Mouse (Mus musculus): ENCODE data around the gene Myo1e. TPM values are rescaled to one million over a fixed set of nuclear protein-coding genes. Genes with fewer than 3 reads are reported as not detected.

The Myo1e gene
- polyA plus RNA-seq, 1 experiment from 2014 or later, result 16.2 TPM

GRCm38 (mm10) chr9:70216517-70216916, 9.4 kb downstream of the Myo1e start:
- no peak overlapping the region for H3K9ac ChIP-seq (ENCODE audit: low read depth, low read length)
- no peak overlapping the region for H3K4me2 ChIP-seq (replicated peaks; ENCODE audit: low read depth)
- no peaks in the 10 kb centered on the region; the same call in 1 of the 2 replicates for H3K36me3 ChIP-seq (ENCODE audit: control insufficient read depth, insufficient read depth)
- H3K27me3 ChIP-seq (replicated peaks; ENCODE audit: control insufficient read depth, insufficient read depth, low read length), result no peaks in the 10 kb centered on the region
- ATAC-seq, result no peak
- no peak overlapping the region for H3K4me3 ChIP-seq (ENCODE audit: low read depth, low read length)
- H3K4me1 ChIP-seq (replicated peaks; ENCODE audit: control insufficient read depth, insufficient read depth, low read length), result peaks cover 3% of the 10 kb centered on the region; the same call in 1 of the 2 replicates
- 71% methylated on average over 6 of the region's 6 CpGs for WGBS
- H3K9me3 ChIP-seq (ENCODE audit: control insufficient read depth), result no peaks in the 10 kb centered on the region
- no peak overlapping the region for H3K27ac ChIP-seq (ENCODE audit: low read depth, low read length)
- no peak for TF ChIP-seq CTCF (IDR thresholded peaks at IDR 0.05; ENCODE audit: low read depth)

DNA sequence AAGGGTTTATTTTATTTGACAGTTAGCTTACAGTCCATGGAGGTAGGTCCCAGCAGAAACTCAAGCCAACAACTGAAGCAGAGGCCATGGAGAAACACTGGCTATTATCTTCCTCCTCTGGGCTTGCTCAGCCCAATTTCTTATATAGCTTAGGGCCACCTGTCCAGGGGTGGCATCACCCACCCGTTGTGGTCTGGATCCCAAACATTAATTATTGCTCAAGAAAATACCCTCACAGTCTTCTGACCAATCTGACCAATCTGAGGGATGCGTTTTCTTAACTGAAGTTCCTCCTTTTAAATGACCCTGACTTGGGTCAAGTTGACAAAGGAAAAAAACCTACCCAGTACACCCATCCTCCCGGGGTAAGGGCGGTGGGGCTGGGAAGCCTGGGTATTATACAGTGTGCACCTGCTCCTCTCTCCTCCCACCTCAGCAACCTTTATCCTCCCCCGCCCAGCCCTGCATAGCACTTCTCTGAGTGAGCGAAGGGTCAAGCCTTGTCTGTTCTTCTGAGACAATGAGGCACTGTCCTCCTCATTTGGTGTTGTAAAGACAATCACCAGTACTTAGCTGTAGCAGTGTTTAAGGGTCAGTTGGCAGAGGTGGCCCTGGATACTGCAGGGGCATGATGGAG, 12.3 kb downstream of the Myo1e start:
- Histone ChIP-seq H3K4me2 (replicated peaks; ENCODE audit: low read depth) (0 out of 2 replicates have a peak overlapping the region, but pooled peaks have one; percentile 6), H3K4me1 (replicated peaks; ENCODE audit: control insufficient read depth, insufficient read depth, low read length) (peaks cover 3% of the 10 kb centered on the region; the same call in 1 of the 2 replicates), H3K9me3 (ENCODE audit: control insufficient read depth) (no peaks in the 10 kb centered on the region), H3K36me3 (ENCODE audit: control insufficient read depth, insufficient read depth) (no peaks in the 10 kb centered on the region), H3K27me3 (replicated peaks; ENCODE audit: control insufficient read depth, insufficient read depth, low read length) (no peaks in the 10 kb centered on the region), H3K9ac (ENCODE audit: low read depth, low read length) (no peak overlapping the region), H3K4me3 (ENCODE audit: low read depth, low read length) (no peak overlapping the region), H3K27ac (ENCODE audit: low read depth, low read length) (no peak overlapping the region)
- TF ChIP-seq CTCF (IDR thresholded peaks at IDR 0.05; ENCODE audit: low read depth), result no peak
- WGBS, result 40% methylated on average over 6 of the region's 6 CpGs
- ATAC-seq, result peak; percentile 88

DNA sequence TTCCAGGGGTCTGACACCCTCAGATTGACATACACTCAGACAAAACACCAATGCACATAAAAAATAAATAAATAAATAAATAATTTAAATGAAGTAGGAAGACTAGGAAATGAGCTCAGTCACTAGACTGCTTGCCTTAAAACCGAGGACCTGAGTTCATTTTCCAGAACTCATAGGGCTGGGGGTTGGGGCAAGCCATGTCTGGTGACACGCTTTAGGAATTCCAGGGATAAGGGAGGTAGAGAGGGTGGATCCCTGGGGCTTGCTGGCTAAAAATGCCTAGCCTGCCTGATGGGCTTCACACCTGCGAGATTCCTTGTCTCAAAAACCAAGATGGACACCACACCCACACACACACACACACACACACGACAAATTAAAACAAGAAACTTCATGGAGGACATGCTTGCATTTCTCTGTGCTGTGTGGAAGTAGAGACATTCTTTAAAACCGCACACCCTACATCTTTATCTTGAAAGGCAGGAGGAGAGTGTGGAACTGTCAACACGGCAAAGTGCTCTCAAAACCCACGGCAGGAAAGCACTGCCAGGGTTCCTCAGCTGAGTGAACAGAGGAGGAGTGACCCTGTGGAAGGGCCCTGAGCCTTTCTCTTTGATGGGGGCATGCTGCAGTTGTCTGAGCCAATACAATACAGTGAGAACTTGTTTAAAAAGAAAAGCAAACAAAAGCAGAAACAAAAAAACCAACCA, 13.5 kb downstream of the Myo1e start:
- 59% methylated on average over 7 of the region's 7 CpGs for WGBS
- H3K4me1 ChIP-seq (replicated peaks; ENCODE audit: control insufficient read depth, insufficient read depth, low read length), result peaks cover 3% of the 10 kb centered on the region; the same call in 1 of the 2 replicates
- no peaks in the 10 kb centered on the region for H3K27me3 ChIP-seq (replicated peaks; ENCODE audit: control insufficient read depth, insufficient read depth, low read length)
- no peak for TF ChIP-seq CTCF (IDR thresholded peaks at IDR 0.05; ENCODE audit: low read depth)
- no peaks in the 10 kb centered on the region for H3K9me3 ChIP-seq (ENCODE audit: control insufficient read depth)
- ATAC-seq, result no peak
- no peak overlapping the region for H3K9ac ChIP-seq (ENCODE audit: low read depth, low read length)
- no peak overlapping the region for H3K4me2 ChIP-seq (replicated peaks; ENCODE audit: low read depth)
- H3K27ac ChIP-seq (ENCODE audit: low read depth, low read length), result no peak overlapping the region
- H3K4me3 ChIP-seq (ENCODE audit: low read depth, low read length), result no peak overlapping the region
- no peaks in the 10 kb centered on the region for H3K36me3 ChIP-seq (ENCODE audit: control insufficient read depth, insufficient read depth)

DNA sequence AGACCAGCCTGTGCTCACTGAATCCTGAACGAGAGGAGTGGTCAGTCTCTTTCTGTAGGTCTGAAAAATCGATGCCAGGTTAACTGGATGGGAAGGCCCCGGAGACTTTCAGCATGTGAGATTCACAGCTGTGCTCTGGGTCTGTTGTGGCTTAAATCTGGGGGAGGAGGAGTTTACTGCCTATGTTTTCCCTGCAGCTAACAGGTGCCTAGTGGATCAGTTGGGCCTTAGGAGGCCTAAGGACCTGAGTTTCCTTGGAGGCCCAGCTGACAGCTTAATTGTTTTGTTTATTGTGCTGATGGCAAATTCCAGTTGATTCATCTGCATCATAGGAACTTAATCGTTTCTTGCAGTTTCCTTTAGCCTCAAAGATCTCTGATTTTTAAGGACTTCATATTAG, 16.0 kb downstream of the Myo1e start:
- no peak overlapping the region for H3K4me3 ChIP-seq (ENCODE audit: low read depth, low read length)

DNA sequence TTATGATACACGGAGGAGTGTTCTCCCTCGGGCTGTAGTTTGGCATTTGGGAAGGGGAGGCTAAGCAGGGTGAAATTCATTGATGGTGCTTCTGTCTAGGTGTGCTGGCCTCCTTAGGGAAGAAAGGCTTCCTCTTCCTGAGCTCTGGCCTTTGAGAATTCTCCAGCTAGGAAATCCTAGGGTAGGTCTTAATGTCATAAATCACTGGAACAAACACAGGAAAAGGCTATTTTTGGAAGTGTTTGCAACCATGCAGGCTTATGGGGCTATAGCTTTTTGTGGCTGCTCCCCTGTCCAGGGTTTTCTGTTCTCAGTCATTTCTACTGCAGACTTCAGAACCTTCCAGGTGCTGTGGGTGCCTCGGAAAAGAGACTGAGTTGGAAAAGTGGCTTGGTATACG, 16.9 kb downstream of the Myo1e start:
- no peak overlapping the region for H3K9ac ChIP-seq (ENCODE audit: low read depth, low read length)
- no peaks in the 10 kb centered on the region for H3K36me3 ChIP-seq (ENCODE audit: control insufficient read depth, insufficient read depth)
- ATAC-seq, result no peak
- no peak overlapping the region for H3K4me3 ChIP-seq (ENCODE audit: low read depth, low read length)
- no peak for TF ChIP-seq CTCF (IDR thresholded peaks at IDR 0.05; ENCODE audit: low read depth)
- WGBS, result 39% methylated on average over 4 of the region's 4 CpGs
- no peak overlapping the region for H3K4me2 ChIP-seq (replicated peaks; ENCODE audit: low read depth)
- no peak overlapping the region for H3K27ac ChIP-seq (ENCODE audit: low read depth, low read length)
- no peaks in the 10 kb centered on the region for H3K9me3 ChIP-seq (ENCODE audit: control insufficient read depth)
- H3K27me3 ChIP-seq (replicated peaks; ENCODE audit: control insufficient read depth, insufficient read depth, low read length), result no peaks in the 10 kb centered on the region
- peaks cover 3% of the 10 kb centered on the region; the same call in 1 of the 2 replicates for H3K4me1 ChIP-seq (replicated peaks; ENCODE audit: control insufficient read depth, insufficient read depth, low read length)

More for the DNA sequence above, 16.0 kb downstream of the Myo1e start:
- no peak for TF ChIP-seq CTCF (IDR thresholded peaks at IDR 0.05; ENCODE audit: low read depth)
- no peaks in the 10 kb centered on the region for H3K9me3 ChIP-seq (ENCODE audit: control insufficient read depth)
- H3K27me3 ChIP-seq (replicated peaks; ENCODE audit: control insufficient read depth, insufficient read depth, low read length), result no peaks in the 10 kb centered on the region
- H3K36me3 ChIP-seq (ENCODE audit: control insufficient read depth, insufficient read depth), result no peaks in the 10 kb centered on the region
- no peak for ATAC-seq
- peaks cover 3% of the 10 kb centered on the region; the same call in 1 of the 2 replicates for H3K4me1 ChIP-seq (replicated peaks; ENCODE audit: control insufficient read depth, insufficient read depth, low read length)
- no peak overlapping the region for H3K4me2 ChIP-seq (replicated peaks; ENCODE audit: low read depth)
- H3K9ac ChIP-seq (ENCODE audit: low read depth, low read length), result no peak overlapping the region
- no peak overlapping the region for H3K27ac ChIP-seq (ENCODE audit: low read depth, low read length)
- WGBS, result 83% methylated on average over 4 of the region's 4 CpGs

DNA sequence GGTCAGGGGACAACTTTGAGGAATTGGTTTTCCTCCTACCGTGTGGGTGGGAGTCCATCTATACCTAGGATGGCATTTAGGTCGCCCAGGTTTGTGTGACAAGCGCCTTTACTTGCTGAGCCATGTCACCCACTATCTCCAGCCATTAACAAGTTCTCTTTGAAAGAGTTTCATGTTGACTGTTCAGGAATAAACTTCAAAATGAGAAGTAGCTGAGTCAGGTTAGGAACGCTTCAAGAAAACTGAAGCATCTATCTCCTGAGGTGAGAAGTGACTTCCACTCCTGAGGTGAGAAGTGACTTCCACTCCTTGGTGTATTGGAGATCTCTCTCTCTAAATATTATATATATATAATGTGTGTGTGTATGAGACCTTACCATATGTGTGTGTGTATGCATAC, 19.2 kb downstream of the Myo1e start:
- no peak overlapping the region for H3K4me3 ChIP-seq (ENCODE audit: low read depth, low read length)
- no peak overlapping the region for H3K4me2 ChIP-seq (replicated peaks; ENCODE audit: low read depth)
- 92% methylated on average over 4 of the region's 4 CpGs for WGBS
- no peak for TF ChIP-seq CTCF (IDR thresholded peaks at IDR 0.05; ENCODE audit: low read depth)
- no peaks in the 10 kb centered on the region for H3K9me3 ChIP-seq (ENCODE audit: control insufficient read depth)
- H3K4me1 ChIP-seq (replicated peaks; ENCODE audit: control insufficient read depth, insufficient read depth, low read length), result 0 out of 2 replicates have a peak, but pooled peaks cover 4% of the 10 kb centered on the region
- no peak overlapping the region for H3K27ac ChIP-seq (ENCODE audit: low read depth, low read length)
- H3K27me3 ChIP-seq (replicated peaks; ENCODE audit: control insufficient read depth, insufficient read depth, low read length), result no peaks in the 10 kb centered on the region
- no peak for ATAC-seq
- no peak overlapping the region for H3K9ac ChIP-seq (ENCODE audit: low read depth, low read length)
- no peaks in the 10 kb centered on the region for H3K36me3 ChIP-seq (ENCODE audit: control insufficient read depth, insufficient read depth)
